Mouse (Mus musculus): Measurements from ENCODE around the gene Rarb.
"Not testable (repeated sequence)": the region's sequence is repeated elsewhere in the genome, so short reads cannot be mapped to it uniquely, and the experiment has no call there.

Gene Rarb

DNA sequence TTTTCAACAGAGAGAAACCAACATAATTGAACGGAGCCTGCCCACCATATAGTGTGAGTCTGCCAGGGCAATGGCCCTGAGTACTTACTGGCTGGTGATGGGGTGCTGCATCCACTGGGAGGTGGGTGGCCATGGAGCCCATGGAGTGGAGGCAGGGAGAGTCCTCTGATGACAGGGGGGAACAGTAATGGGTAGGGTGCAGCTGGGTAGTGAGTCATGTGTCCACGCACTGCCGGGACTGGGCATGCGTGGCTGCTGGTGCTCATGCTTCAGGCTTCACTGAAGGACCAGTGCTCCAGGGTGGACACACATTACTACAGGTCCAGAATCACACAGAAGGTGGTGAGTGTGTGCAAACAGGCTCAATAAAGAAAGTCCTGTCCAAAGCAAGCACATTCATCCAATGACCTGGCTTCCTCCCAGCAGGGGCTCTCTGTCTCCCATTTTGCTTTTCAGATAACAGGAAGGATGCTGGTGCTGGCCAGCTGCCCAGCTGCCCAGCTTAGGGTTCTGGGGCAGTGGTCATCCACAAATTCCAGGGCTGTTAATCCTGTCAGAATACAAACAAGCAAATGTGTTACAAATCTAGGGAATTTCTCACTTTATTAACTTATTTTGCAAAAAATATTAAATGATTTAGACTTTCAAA is at the start of gene Rarb:
Gene Rarb (minus strand): TSS at position 555 of the 649 bp plus-strand sequence.
- no peak for DNase-seq

DNA sequence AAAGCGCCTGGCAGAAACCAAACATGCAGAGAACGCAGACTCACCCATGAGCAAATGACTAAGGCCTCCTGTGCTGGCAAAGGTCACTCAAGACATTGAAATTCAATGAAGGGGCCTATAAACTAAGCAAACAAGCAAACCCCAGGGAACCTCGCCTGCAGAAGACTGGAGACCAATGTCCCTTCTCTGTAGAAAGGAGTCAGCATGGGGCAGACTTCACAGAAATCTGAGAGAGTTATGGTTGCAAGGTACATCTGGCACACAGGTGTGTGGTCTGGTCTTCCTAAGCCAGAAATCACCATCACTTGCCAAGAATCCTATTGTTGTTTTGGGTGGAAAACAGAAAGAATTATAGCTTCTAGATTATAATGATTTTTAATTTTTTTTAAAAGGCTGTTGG is 23.1 kb upstream of the Rarb start:
- DNase-seq: peak in 1 of 2 experiments; percentile 7

DNA sequence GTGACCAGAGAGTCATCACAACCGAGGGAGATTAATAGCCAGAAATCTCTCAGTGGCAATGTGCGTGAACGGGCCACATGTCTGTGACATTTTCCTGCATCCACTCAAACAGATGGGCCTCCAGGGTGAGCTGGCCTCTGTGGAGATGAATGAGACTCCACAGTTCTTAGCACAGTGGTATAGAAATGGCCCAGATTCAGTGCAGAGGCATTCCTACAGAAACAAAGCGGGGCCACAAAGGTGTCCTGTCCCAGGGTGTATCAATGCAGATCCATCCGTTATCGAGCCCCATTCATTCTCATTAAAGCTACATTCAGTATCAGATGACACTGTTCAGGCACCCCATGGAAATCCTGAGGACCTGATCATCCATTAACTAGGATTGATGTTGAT is 22.6 kb upstream of the Rarb start:
- peak; percentile 42 to 61 for DNase-seq

DNA sequence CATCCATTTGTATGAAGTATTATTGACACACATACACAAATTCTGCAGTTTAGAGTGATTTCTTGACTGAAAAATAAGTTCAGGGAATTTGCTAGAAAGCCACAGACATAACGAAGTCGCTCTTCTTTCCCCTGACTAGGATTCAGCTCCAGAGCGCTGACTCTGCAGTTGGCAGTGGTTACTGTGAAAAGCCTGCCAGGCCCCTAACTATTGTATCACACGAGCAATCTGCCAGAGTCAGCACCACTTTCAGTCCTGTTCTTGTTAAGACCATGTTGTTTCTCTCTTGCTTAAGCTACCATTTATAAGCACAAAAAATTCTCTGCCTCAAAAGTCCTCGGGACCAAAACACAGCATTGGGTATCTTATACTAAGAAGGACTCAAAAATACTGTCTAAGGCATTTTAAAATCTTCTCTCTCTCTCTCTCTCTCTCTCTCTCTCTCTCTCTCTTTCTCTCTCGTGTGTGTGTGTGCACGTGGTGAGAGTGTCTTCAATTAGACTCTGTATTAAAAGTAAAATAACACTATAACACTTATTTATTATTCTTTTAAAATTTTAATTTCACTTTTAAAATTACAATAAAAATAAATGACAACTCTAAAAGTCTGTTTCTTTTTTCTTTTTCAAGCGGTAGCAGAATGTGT is 22.1 kb upstream of the Rarb start:
- peak; percentile 65 to 79 for DNase-seq

DNA sequence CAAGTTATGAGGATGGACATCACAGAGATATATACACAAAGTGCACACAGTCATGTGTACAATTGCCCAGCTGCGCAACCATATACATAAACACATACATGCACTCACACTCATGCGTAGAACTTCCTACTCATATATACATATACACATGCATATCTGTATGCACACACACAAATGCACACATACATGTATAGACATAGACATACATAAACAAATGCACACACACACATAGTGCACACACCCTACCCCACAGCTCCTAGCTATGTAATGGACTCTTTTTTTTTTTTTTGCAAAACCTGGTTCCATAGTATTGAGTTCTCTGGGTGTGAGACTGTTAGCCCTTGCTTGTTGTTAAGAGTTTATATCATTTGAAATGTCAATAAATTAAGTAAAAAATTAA is 21.2 kb upstream of the Rarb start:
- no peak for DNase-seq

DNA sequence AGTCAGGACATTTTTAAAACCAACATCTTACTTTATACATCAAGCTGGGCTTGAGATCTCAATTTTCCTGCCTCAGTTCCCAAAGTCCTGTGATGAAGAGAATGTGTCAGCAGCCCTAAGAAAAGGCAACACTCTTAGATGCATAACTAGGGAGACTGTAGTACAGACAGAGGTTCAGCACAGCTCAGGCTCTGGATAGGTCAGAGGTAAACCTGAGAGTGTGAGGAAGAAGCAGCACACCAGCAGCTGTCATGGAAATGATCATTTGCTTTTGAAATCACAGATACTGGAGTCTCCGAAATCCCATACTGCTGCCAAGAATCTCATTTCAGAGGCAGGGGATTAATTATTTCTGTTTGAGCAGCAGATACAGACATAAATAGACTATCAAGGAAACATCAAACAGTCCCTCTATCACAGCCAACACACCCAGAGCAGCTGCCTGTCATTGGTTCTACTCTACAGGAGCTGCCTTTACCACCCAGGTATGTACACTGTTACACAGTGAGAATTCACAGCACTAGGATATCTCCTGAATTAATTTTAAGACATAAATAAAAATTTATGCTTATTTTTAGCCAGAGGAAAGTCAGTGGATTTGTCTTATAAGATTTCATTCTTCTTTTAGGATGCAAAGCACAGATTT is 3.7 kb downstream of the Rarb start:
- no peak for DNase-seq

DNA sequence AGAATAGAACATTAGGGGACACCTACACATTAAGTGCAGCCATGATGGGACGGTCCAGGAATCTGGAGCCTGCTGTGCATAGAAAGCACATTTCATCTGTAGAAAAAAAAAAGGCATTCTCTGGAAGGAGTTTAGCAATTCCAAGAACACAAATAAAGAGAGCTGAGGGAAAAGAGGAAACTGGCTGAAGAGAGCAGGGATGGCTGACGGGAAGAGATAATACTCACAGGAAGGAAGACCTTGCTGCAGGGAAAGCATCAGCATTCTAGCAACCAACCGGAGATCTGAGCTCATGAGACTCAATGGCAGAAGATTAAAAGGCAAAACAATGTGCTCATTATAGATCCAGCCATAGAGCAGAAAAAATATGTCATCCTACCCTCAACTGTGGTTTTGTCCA is 12.8 kb downstream of the Rarb start:
- no peak for DNase-seq

DNA sequence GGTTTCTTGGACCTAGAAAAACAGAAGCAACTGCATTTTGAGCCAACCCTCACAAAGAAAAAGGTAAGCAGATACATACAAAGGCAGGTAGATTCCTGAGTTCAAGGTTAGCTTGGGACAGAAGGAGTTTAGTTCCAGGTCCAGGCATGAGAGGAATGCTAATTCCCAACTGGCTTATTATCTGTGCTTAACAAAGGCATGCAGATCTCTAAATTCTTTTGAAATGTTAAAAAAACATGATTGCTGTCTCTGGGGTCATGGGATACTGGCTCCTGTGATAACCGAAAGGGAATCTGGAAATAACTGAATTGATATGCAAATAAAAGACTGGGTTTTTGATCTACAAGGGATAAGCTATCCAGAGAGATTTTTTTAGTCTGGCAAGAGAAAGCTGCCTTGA is 28.8 kb downstream of the Rarb start:
- no peak for DNase-seq

DNA sequence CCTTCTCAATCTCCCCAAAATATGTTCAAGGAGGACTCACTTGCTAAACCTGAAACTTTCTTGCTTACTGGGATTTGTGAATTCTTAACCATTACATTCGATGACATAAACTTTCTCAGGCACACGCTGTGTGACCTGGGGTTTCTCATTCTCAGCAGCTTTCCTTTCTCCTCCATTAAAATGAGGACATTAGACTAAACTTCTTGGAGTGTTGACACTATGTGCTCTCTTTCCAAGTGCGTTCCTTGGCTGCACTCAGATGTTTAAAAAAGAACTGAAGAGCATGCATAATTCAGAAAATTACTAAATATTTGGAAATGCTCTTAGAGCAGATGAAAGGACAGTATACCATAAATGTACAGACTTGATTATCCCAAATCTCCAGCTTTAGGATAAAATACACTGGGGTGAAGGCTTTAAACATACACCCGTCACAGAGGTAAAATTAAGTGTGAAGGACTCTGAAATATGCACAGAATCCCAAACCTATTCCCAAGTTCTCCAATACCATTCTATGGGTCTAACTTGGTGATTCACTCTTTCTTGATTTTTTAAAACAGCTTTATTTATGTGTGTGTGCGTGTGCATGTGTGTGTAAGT is 36.9 kb downstream of the Rarb start:
- no peak for DNase-seq

DNA sequence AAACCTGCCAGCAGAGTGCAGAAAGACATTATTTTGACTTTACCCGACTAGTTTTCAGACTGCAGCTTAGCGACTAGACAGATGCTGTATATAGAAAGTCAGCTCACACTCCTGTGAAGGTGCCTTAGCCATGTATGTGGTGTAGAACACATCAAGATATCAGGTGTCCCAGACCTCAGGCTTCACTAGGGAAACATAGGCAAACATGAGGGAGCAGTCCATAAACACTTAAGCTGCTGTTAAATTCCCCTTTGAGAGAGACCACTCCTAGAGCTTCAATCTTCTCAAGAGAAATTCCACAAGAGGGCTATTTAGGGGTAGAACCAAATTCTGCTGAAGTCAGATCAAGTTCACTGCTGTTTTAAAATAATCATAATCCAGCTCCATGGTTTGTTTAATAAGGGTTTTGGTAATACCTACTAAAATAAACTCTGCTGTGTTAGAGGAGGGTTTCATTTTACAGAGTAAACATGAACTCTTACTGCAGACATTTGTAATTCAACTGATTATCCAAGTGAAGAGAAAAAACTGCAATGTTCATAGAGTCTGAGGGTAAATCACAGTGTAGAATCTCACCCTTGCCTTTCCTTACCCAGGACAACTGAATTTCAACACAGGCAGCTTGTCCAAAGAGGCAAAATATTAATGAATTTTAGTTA is 42.1 kb downstream of the Rarb start:
- no peak for DNase-seq

DNA sequence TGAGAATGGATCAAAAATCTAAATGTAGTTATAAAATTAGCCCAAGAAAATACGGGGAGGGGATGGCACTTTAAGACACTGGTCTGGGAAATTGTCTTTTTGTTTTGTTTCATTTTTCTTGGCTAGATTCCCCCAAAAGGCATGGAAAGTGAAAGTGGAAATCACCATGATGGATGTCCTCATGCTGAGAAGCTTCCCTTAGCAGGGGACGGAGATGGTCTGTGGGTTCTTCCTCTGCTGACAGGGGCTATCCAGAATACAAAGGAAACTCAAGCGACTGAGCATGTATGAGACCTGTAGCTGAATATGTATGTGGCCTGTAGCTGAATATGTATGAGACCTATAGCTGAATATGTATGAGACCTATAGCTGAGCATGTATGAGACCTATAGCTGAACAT is 46.0 kb downstream of the Rarb start:
- DNase-seq: no peak

DNA sequence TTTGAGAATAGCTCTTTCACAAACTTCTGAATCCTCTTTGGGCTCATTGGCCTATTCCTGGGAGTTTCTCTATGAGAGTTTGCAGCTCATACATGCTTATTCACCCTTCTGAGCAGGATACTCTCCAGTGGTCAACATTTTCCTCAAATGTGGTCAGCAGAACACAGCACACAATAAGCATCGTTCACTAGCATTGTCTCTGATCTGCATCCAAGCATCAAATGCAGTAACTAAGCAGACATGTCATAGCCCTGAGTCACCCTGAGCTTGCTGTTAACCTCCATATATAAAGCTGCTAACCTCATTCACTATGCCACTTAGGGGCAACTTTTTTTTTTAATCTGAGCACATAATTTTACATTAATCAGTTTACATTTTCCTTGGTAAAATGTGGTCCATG is 53.1 kb downstream of the Rarb start:
- DNase-seq: no peak

DNA sequence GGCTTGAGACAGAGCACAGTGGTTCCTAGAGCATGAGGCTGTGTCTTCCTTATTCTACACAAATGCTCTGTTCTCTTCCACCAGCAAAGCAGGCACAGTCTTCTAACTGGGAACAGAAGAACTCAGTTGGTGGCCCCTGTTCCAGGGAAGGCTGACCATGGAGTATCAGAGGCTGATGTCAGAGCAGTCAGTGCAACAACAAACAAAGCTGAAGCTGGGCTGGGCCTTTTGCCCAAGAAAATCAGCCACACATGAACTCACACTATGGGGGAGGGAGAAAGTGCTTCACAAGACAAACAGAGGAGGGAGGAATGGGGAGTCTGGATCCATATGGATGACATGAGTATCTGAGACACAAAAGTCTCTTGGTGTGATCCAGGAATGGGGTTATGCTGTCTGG is 56.2 kb downstream of the Rarb start:
- DNase-seq: peak in 1 of 2 experiments; percentile 4

DNA sequence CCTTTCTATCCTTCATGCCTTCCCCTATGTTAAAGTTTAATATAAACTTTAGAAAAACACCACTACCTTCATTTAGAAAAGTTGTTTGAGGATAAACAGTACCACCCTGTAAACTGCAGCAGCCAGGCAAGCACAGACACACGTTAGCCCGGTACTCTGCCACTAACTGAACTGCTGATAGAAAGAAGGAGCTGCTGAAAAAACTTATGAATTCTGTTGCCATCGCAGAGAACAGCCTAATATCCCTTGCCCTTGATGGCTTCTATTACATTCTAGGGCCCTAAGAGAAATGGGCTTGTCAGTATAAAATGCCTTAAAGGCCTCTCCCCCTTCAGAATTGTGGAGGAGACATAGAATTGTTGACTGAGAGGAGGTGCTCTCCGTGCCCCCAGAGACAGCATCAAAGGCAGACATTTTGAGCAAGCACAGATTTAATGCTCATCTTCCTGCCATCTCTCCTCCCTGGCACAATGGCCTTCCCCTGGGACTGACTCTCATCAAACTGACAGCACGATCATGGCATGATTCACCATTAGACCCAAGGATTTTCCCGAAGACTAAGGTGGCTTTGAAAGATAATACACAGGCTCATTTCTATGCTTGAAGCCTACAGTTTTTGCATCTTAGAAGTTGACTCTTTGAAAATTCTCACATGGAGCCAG is 60.1 kb downstream of the Rarb start:
- no peak for DNase-seq

DNA sequence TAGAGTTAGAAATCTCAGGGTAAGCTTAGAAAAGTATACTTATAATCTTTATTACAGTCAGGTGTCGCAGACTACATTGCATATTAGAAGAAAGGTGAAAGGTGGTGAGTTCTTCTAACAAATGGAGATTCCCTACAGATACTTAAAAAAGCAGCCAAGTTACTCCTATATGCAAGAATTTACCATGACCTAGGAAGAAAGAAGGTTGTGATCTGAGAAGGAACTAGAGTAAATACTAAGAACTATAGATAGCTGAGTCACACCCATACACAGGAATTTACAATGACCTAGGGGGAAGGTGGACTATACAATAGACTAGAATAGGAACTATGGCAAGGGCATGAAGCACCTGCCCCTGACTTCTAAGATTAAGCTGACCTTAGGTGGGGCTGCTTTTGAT is 63.4 kb downstream of the Rarb start:
- DNase-seq: not testable (repeated sequence)

DNA sequence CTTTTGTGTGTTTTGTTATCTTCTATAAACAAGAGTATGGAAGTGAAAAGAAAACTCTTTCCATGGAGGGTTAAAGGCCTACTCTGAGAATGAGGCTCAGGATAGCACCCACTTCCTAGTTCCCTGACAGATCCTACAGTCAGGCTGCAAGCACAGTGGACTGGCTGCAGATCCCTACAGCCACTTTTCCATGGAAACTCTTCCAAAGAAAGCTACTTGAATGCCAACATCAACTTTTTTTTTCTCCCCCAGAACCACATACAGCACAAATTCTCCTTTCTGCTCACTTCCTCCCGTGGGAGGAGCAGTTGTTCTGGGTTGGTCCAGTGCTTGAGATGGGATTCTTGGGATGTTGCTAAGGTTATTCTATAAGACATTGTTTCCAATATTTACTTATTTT is 66.3 kb downstream of the Rarb start:
- DNase-seq: no peak

DNA sequence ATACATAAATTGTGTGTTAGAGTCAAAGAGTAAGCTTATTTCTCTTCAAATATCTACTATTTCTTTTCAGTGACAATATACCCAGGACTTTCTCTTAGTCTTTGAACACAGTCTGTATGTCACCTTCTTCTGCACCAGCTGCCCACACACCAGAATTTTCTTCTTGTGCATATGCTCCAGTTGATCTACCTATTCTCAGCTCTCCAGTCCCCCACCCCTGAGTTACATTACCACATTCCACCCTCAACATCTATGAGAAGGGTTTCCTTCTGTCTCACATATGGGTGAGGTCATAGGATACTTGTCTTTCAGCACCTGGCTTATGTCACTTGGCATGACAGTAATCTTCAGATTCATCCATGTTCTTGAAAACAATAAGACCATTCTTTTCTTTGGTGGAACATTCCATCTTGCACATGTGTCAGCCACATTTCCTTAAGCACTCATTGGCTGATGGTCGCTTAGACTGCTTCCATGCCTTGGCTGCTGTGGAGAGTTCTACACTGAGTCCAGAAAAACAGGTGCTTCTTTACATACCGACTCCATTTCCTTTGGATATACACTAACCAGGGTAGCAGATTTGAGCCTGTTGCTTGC is 71.9 kb downstream of the Rarb start:
- DNase-seq: no peak

DNA sequence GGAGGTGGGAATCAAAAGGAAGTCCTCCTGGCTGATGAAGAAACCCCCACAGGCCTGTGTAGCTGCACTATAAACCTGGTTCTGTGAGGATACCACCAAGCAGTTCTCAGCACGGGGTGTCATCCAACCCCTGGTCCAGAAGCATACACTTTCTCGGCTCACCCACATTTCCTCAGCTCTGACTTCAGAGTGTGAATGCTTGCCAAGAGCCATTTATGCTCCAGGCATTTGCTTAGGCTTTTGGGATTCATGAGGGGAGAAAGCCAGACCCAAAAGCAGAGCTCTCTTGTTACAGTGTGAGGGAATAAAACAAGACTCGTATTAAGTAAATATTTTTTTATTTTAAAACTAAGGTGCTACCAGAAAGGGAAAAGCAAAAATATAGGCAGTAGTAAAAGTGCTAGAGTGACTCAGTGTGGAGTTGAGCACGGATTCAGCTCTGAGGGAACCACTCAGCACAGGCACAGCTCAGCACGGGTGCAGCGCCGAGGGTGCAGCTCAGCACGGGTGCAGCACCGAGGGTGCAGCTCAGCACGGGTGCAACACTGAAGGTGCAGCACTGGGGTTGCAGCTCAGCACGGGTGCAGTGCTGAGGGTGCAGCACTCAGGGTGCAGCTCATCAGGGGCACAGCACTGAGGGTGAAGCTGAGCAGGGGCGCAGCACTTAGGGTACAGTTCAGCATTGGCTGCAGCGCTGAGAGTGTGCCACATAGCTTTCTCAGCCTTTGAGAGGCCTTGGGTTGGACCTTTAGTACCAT is 77.8 kb downstream of the Rarb start:
- DNase-seq: no peak

DNA sequence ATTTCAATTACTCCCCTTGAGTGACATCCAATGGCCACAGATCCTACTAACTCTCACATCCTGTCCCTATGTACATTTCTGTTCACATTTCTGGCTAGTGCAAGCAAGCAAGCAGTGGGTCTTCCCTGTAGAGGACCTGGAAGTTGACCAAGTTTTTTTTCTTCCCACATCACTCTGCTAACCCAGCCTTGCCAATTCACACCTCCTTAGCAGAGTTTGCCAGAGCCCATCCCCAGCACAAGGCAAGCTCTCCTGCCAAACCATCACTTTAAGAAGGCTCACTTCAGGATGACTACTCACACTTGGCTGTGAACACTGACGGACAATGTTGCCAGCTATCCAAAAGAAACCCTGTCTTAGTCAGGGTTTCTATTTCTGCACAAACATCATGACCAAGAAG is 80.4 kb downstream of the Rarb start:
- no peak for DNase-seq

DNA sequence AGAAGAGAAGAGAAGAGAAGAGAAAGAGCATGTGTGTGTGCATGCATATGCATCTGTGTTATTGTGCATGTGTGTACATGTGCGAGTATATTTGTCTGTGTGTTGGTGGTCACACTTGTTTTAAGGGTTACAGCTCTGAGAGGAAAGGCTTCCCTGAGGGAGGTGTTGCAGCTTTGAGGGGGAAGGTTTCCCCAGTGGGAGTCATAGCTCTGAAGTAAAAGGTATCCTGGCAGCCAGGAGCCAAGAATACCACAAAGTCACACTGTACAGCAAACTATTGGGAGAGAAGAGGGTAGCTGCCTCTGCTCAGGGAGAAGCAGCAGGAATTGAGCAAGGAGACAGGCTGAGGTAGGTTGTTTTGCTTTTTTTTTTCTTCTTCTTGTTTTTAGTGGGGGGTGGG is 81.2 kb downstream of the Rarb start:
- DNase-seq: no peak

DNA sequence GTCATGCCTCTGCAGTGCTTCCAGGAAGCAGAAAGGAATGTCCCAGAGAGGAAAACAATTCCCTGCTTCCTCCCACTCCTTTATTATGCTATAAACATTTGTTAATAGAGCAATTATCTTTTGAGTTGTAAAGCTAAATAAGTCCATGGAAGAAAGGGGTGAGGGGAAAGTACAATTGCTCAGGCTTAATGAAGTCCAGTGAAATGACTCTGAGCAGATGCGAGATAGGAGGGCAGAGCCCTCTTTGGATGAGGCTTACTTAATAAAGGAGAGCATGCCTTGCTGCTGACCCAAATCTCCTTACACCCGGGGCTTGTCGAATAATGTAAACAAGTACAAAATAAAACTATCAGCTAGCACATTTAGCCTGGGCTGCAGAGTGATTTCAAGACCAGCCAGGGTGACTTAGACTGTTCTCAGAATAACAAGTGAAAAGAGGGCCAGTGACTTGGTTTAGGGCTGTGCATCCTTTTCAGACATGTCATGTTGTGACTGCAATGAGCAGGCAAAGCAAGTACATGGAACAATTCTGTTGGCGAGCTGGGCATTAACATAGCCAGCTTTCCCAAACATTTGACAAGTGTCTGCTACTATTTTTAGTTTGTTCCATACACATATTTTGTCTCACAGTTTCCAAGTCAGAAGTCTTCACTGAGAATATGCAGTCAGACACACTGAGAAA is 83.5 kb downstream of the Rarb start:
- DNase-seq: no peak
